Mouse (Mus musculus) limb, embryonic 14.5 days (tissue): ENCODE results near the gene Fam83g. TPM values are rescaled to one million over a fixed set of nuclear protein-coding genes. Genes with fewer than 3 reads are reported as not detected.

Source experiments
- ATAC-seq: fragments of 200-750 bp; cut with Nextera tagmentation; 2 replicates; pipeline ENCODE4 v1.8.0; 2017; ENCODE audit warnings: low read depth, moderate number of reproducible peaks, moderate TSS enrichment; ENCODE audit not compliant: low FRiP score
- DNase-seq: peaks from one replicate; pipeline ENCODE4 v3.0.0-alpha.2; 2015; ENCODE audit warnings: low spot score
- H3K27ac ChIP-seq: fragments of 300-500 bp; sonication (generic); replicated peaks from 2 replicates; pipeline ENCODE4 v1.5.1; 2014; ENCODE audit warnings: low read depth, mild to moderate bottlenecking, low read length, moderate library complexity, mixed read lengths
- H3K27me3 ChIP-seq: fragments of 300-500 bp; sonication (generic); 2 replicates; pipeline ENCODE4 v1.6.1; 2014; ENCODE audit warnings: low read length, mixed read lengths; ENCODE audit not compliant: control insufficient read depth, insufficient read depth
- H3K36me3 ChIP-seq: fragments of 300-500 bp; sonication (generic); 2 replicates; pipeline ENCODE4 v1.6.1; 2014; ENCODE audit warnings: mild to moderate bottlenecking, low read length, moderate library complexity, mixed read lengths; ENCODE audit not compliant: control insufficient read depth, insufficient read depth
- H3K4me1 ChIP-seq: fragments of 300-500 bp; sonication (generic); 2 replicates; pipeline ENCODE4 v1.6.1; 2014; ENCODE audit warnings: antibody characterized with exemption, low read length, mixed read lengths; ENCODE audit not compliant: control insufficient read depth, insufficient read depth
- H3K4me2 ChIP-seq: fragments of 300-500 bp; sonication (generic); replicated peaks from 2 replicates; pipeline ENCODE4 v1.6.1; 2014; ENCODE audit warnings: low read depth, mild to moderate bottlenecking, low read length, moderate library complexity; ENCODE audit not compliant: severe bottlenecking
- H3K4me3 ChIP-seq: fragments of 300-500 bp; sonication (generic); replicated peaks from 2 replicates; pipeline ENCODE4 v1.5.1; 2014; ENCODE audit warnings: low read length
- H3K9ac ChIP-seq: fragments of 300-500 bp; sonication (generic); 2 replicates; pipeline ENCODE4 v1.6.1; 2014; ENCODE audit warnings: mild to moderate bottlenecking, low read depth, low read length, moderate library complexity; ENCODE audit not compliant: severe bottlenecking
- H3K9me3 ChIP-seq: fragments of 300-500 bp; sonication (generic); 2 replicates; pipeline ENCODE4 v1.6.1; 2016; ENCODE audit warnings: low read length; ENCODE audit not compliant: control insufficient read depth
- POLR2A ChIP-seq: fragments of 200-500 bp; IDR thresholded peaks from 2 replicates; pipeline ENCODE4 v1.8.0; 2012; ENCODE audit warnings: inconsistent platforms, mild to moderate bottlenecking, moderate library complexity, borderline replicate concordance; ENCODE audit not compliant: insufficient read depth, insufficient read length; ENCODE audit errors: extremely low read depth
- WGBS: fragments of 180-500 bp; shearing (Covaris S2); extraction: QIAGEN DNeasy Blood & Tissue Kit; methylation state at CpG from one replicate; pipeline ENCODE4 v1.1.7; 2014; 5-methylcytosine and 5-hydroxymethylcytosine counted together
- polyA plus RNA-seq, 2 experiments: library from polyadenylated mRNA; depleted of rRNA in 1 of 2; stranded (reverse) in 1 of 2; unstranded in 1 of 2; fragments of >200 nt; fragmentation: Nextera tagmentation in 1 of 2; extraction: Ambion mirVana in 1 of 2; gene quantifications; 2 replicates each; pipeline versions ENCODE4 v1.2.1 to v1.2.3; 2012 to 2014

Gene Fam83g
- polyA plus RNA-seq, 2 experiments = 2.1 to 2.8 TPM

GRCm38 (mm10) chr11:61740500-61740899 lies 56.6 kb downstream of the Fam83g start:
- DNase-seq = no peak
- H3K9me3 ChIP-seq = no peaks in the 10 kb centered on the region
- no peak overlapping the region for H3K27ac ChIP-seq
- no peak overlapping the region for H3K4me3 ChIP-seq
- H3K9ac ChIP-seq = no peak overlapping the region
- H3K36me3 ChIP-seq = peaks cover 81% of the 10 kb centered on the region
- 100% methylated on average over 1 of the region's 1 CpGs for WGBS
- no peak overlapping the region for H3K4me2 ChIP-seq
- H3K4me1 ChIP-seq = no peaks in the 10 kb centered on the region
- H3K27me3 ChIP-seq = no peaks in the 10 kb centered on the region
- TF ChIP-seq POLR2A = no peak
- no peak for ATAC-seq

DNA sequence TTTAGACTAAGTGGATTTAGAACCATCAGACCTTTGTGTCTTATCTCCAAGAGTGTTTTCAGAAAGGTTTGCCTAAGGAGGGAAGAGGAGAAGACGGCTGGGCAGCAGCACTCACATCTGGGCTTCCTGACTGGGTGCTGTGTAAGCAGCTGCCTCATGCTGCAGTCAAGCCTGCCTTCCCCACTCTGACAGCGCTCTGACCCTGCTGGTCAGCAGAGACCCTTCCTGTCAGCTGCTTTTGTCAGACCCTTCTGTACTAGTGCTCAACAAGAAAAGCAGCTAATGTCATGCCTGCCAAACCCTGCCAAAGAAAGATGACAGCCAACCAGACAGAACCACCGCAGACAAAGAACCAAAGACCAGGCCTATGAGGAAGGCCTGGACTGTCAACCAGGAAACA lies 59.9 kb downstream of the Fam83g start:
- Histone ChIP-seq H3K9ac (no peak overlapping the region), H3K4me3 (no peak overlapping the region), H3K27me3 (no peaks in the 10 kb centered on the region), H3K36me3 (peaks cover 68% of the 10 kb centered on the region), H3K27ac (no peak overlapping the region), H3K9me3 (no peaks in the 10 kb centered on the region), H3K4me1 (no peaks in the 10 kb centered on the region), H3K4me2 (no peak overlapping the region)
- TF ChIP-seq POLR2A = no peak
- ATAC-seq = no peak
- WGBS = 93% methylated on average over 3 of the region's 3 CpGs
- DNase-seq = no peak

GRCm38 (mm10) chr11:61744460-61744859 lies 60.6 kb downstream of the Fam83g start:
- Histone ChIP-seq H3K27me3 (no peaks in the 10 kb centered on the region), H3K9ac (no peak overlapping the region), H3K4me2 (no peak overlapping the region), H3K27ac (no peak overlapping the region), H3K4me3 (no peak overlapping the region), H3K4me1 (no peaks in the 10 kb centered on the region), H3K36me3 (peaks cover 68% of the 10 kb centered on the region), H3K9me3 (no peaks in the 10 kb centered on the region)
- WGBS = 59% methylated on average over 3 of the region's 3 CpGs
- DNase-seq (no peak), ATAC-seq (no peak)
- TF ChIP-seq POLR2A = no peak

GRCm38 (mm10) chr11:61745781-61746180 lies 61.9 kb downstream of the Fam83g start:
- Histone ChIP-seq H3K27ac (no peak overlapping the region), H3K27me3 (no peaks in the 10 kb centered on the region), H3K4me2 (no peak overlapping the region), H3K9me3 (no peaks in the 10 kb centered on the region), H3K4me3 (no peak overlapping the region), H3K9ac (no peak overlapping the region), H3K4me1 (no peaks in the 10 kb centered on the region), H3K36me3 (peaks cover 65% of the 10 kb centered on the region)
- no peak for TF ChIP-seq POLR2A
- DNase-seq = no peak
- ATAC-seq = no peak
- WGBS = 93% methylated on average over 9 of the region's 9 CpGs

GRCm38 (mm10) chr11:61747161-61747560 lies 63.3 kb downstream of the Fam83g start:
- Histone ChIP-seq H3K27me3 (no peaks in the 10 kb centered on the region), H3K4me1 (no peaks in the 10 kb centered on the region), H3K27ac (no peak overlapping the region), H3K36me3 (peaks cover 68% of the 10 kb centered on the region), H3K9me3 (no peaks in the 10 kb centered on the region), H3K4me2 (no peak overlapping the region), H3K4me3 (no peak overlapping the region), H3K9ac (no peak overlapping the region)
- 68% methylated on average over 3 of the region's 3 CpGs for WGBS
- no peak for TF ChIP-seq POLR2A
- ATAC-seq (no peak), DNase-seq (no peak)

DNA sequence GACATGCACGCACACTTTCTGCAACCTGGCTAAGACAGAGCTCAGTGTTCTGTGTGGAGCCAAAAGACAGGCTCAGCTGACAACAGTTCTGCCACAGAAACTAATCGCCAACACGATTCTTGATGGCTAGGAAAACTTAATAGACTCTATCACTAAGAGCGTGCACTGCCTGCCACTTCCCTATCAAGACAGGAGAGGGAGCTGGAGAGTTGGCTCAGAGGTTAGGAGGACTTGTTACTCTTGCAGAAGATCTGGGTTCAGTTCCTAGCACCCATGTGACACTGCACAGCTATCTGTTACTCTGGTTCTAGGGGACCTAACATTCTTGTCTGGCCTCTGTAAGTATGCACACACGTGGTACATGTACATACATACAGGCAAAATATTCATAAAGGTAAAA lies 67.7 kb downstream of the Fam83g start:
- ATAC-seq = no peak
- no peak overlapping the region for H3K9ac ChIP-seq
- no peak for TF ChIP-seq POLR2A
- no peak overlapping the region for H3K4me2 ChIP-seq
- H3K27me3 ChIP-seq = no peaks in the 10 kb centered on the region
- H3K9me3 ChIP-seq = no peaks in the 10 kb centered on the region
- no peaks in the 10 kb centered on the region for H3K4me1 ChIP-seq
- 78% methylated on average over 5 of the region's 5 CpGs for WGBS
- peaks cover 74% of the 10 kb centered on the region for H3K36me3 ChIP-seq
- no peak overlapping the region for H3K4me3 ChIP-seq
- DNase-seq = peak; percentile 23
- no peak overlapping the region for H3K27ac ChIP-seq
